In the genomic region with DNA sequence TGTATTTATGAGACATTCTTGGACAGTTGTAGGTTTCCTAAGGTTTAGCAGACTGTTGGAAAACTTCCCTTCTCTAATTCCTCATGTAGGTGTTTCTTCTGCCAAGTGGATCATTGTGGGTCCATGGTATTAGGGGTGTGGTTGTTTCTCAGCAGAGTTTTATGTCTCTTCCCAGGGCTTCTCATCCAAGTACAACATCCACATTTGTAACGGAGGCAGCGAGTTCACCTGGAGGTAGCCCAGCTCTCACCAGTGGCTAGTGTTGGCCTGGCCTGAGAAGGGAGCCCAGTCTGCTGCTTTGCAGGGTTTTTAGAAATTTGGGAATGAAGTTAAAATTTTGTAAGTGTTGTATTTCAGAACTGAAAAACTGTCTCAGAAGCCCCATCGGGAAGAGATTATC, we compare ENCODE assay signal across 22 mouse cellular contexts.
"Had no signal": no experiment of that assay in that cellular context is flagged by ENCODE, and none has a peak within 500 bp of the region (broad histone marks: within the 10 kb centered on the region; RNA-seq: fewer than 3 reads in every experiment).

No protein-coding gene starts in this region.

- H3K4me3 ChIP-seq: layer of hippocampus, adult 2 months; limb, embryonic 15.5 days; lung, embryonic 15.5 days; megakaryocyte, embryonic 14.5 days; midbrain, embryonic 10.5 days; midbrain, embryonic 13.5 days; myocyte; neural tube, embryonic 13.5 days had no signal

- H3K27ac ChIP-seq: kidney, postnatal 0 days; layer of hippocampus, adult 2 months; limb, embryonic 15.5 days; liver, embryonic 14.5 days; lung, embryonic 15.5 days; midbrain, embryonic 10.5 days; midbrain, embryonic 13.5 days; neural tube, embryonic 13.5 days had no signal

- H3K36me3 ChIP-seq: limb, embryonic 15.5 days; lung, embryonic 15.5 days; midbrain, embryonic 10.5 days; midbrain, embryonic 13.5 days; neural tube, embryonic 13.5 days had no signal

- H3K27me3 ChIP-seq: limb, embryonic 15.5 days; lung, embryonic 15.5 days; megakaryocyte, embryonic 14.5 days; midbrain, embryonic 13.5 days; neural tube, embryonic 13.5 days had no signal

- H3K9me3 ChIP-seq: limb, embryonic 15.5 days; lung, embryonic 15.5 days; midbrain, embryonic 10.5 days; midbrain, embryonic 13.5 days; neural tube, embryonic 13.5 days had no signal

- H3K9ac ChIP-seq: limb, embryonic 15.5 days; liver, embryonic 14.5 days; liver, postnatal 0 days; lung, embryonic 15.5 days; midbrain, embryonic 13.5 days; neural tube, embryonic 13.5 days had no signal

- H3K4me2 ChIP-seq: limb, embryonic 15.5 days; liver, embryonic 11.5 days; lung, embryonic 15.5 days; midbrain, embryonic 13.5 days; neural tube, embryonic 13.5 days had no signal

- DNase-seq: kidney, postnatal 25 days; layer of hippocampus, adult 9-11 months; liver, postnatal 0 days; lung, postnatal 10 days; lung, postnatal 36 days; retina, postnatal 1 day; right cerebral cortex, postnatal 25 days; thymus, adult 18-20 months; thymus, postnatal 14 days; thymus, postnatal 4 days had no signal

- ATAC-seq: liver, postnatal 0 days; midbrain, embryonic 13.5 days; midbrain, embryonic 16.5 days had no signal

- H3K4me1 ChIP-seq: limb, embryonic 15.5 days; megakaryocyte, embryonic 14.5 days; midbrain, embryonic 10.5 days; midbrain, embryonic 13.5 days; neural tube, embryonic 13.5 days had no signal
